Mouse (Mus musculus) megakaryocyte, adult 5-6 weeks (primary cell): ENCODE measurements around the gene Slc38a6. TPM values are rescaled to one million over a fixed set of nuclear protein-coding genes. Genes with fewer than 3 reads are reported as not detected.

ENCODE experiments used
- ATAC-seq: 2 replicates; pipeline ENCODE4 v1.8.0; 2016; ENCODE audit warnings: mild to moderate bottlenecking, inconsistent platforms; ENCODE audit not compliant: poor library complexity, severe bottlenecking
- total RNA-seq, 2 experiments: library from RNA; stranded (forward) in 1 of 2; stranded (reverse) in 1 of 2; fragments of 153-499, 151-499 nt in 1 of 2; fragments of 221-1000, 200-1000 nt in 1 of 2; gene quantifications; 2 replicates each; pipeline versions ENCODE4 v1.2.3 to v1.2.4; 2015 to 2017

The Slc38a6 gene
- total RNA-seq, 2 experiments from 2014 or later = 5.0 to 9.0 TPM

DNA sequence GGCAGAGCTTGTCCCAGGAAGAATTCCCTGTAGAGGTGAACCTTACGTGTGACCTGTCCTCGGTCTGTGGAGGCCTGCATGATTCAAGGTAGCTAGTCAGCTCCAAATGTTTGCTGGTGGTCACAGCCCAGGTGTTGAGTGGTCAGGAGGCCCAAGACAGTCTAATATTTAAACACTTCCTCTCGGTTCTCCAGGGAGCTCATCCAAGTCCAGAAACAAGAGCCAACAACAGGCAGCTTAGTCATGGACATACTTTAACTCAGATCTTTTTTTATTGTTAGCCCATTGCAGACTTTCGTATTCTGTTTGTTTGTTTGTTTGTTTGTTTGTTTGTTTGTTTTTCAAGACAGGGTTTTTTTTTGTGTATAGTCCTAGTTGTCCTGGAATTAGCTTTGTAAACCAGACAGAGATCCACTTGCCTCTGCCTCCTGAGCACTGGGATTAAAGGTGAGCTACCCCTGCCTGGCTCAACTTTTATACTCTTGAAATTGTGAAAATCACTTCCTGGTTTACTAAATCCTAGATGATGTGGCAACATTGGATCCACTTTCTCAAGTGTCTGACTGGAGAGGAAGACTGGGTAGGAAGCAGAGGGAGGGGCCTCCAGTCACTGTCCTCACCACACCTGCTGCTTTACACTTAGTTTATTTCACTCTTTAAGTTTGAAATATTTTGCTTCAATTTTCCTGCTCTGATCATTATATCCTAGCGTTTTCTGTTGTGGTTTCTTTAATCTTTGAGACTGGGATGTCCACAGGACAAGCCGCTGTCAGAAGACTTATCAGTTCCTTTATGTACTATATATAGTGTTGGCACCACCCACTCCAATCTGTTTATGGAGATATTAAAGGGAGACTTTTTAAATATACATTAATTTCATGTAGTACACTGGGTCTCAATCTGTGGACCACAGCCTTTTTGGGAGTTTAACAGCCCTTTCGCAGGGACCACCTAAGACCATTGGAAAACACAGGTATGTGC lies 31.4 kb downstream of the Slc38a6 start:
- ATAC-seq = peak; percentile 88

DNA sequence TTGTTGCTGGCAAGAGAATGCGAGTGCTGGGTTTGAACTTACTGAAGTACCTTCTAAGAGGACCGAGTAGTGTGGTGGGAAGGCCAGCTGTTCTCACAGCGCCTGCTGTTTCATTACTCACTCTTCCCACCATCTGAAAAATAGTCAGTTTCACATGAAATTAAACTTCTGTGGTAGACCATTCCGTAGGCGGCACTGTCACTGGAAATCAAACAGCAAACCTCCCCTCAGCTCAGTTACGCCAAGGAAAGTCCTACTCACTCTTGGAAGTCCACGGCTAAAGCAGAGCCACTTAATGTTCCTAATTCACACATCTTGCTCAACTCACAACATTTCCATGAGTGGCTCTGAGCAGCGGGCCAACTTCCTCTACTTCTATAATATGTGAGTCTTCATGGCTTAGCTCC lies 37.6 kb downstream of the Slc38a6 start:
- ATAC-seq = peak; percentile 79

DNA sequence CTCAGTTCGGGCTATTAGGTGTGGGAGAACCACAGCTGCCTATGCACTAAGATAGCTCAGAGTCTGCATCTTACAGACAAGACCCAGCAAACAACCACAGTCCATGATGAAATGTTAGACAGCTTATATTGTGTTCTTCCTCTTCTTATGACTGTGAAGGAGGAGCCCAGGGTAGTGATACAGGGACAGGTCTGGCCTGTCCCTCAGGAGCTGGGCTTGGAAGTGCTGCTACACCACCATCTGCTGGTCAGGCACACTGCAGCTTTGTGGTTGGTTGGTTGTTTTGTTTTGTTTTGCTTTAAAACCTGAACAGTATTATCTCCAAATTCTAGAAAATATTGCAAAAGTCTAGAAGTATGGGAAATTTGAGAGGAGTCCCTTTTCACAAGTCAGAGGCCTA lies 38.2 kb downstream of the Slc38a6 start:
- ATAC-seq = peak; percentile 83

DNA sequence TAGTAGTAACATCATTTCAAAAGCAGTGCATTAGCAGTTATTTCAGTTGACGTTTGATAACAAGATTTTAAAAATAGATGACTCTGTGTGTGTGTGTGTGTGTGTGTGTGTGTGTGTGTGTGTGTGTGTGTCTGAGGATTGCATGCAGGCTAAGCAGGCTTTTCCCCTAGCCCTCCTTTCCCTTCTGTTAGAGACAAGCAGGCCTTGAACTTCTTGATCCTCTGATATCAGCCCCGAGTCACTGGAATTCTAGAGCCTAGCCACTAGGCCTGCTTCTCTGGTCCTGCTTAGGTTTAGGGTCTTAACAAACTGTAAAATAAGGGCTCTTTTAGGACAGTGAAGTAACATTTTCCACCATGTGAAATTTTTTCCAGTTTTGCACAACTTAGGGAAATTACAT lies 38.6 kb downstream of the Slc38a6 start:
- ATAC-seq = no peak

DNA sequence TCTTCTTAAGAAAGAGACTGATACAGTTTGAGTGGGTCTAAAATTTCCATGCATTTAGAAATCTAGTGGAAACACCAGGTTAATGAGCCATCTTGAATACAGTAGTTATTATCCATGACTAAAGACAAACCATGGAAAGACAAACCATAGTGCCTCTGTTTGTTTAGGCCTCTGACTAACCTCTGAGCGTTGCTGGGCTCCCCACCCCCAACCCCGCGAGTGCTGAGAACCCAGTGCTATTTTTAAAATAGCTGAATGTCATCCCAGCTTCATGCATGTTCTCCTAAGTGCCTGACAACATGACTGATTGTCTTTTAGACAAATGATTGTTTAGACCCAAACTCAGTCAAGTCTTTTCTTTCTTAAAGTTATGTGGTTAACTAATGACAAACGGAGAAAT lies 39.0 kb downstream of the Slc38a6 start:
- ATAC-seq = no peak

DNA sequence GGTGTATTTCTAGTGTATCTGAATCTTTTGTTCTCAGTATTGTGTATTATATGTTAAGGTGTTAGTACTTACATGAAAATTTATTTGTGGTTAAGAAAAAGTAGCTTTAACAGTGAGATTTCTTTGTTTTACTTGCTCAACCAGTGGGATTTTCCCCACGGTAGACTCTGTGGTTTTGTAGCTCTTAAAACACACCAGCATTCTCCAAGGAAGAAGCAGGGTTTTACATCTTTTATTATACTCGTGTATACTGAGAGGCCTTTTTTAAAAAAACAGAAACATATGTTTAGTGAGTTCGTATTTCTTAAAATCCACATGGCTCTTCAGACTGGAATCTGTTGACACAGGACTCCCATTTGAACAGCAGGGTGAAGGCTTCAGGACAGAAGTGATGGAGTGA lies 40.8 kb downstream of the Slc38a6 start:
- no peak for ATAC-seq

DNA sequence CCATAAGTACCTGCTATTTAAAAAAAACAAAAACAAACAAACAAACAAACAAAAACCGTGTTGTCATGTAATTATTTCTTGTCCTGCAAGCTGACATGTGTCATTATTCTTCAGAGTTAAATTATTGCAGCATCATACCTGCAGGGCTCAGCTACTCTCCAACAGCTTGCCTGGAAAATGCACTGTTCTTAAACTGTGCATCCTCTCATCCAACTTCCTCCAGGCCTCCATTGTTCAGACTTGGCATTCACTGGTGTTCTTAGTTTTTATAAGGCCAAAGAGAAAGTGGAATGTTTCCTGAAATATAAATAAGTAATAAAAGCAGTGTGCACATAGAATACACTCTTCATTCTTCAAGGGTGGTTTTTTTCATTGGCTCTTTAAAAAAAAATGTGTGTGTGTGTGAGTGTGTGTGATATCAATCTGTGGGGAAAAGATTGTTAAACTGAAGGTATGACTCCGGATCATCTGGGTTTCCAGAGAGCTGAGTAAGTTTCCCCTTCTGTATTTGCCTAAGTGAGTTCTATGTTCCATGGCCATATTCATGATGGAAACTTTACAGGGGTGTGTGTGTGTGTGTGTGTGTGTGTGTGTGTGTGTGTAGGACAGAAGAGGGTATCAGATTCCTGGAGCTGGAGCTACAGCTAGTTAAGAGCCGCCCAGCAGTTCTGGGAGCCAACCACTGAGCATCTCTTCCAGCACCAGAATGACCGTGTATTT lies 42.0 kb downstream of the Slc38a6 start:
- ATAC-seq = no peak

DNA sequence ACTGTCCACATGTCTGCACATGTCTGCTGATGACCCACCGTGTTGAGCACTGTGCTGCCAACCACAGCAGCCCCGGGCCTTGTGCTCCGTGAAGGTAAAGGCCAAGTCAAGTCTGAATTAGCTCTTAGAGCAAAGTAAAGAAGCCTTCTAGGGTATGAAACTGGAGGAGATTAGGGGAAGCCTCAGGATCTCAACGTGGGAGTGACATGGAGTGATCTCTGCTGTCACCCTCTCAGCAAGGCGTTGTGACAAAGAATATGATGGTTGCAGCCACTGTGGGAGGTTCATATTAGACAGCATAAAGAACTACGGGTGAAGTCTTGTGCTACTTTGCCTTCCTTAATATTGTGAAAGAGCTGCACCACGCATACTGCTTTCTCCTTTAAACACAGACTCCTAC lies 43.7 kb downstream of the Slc38a6 start:
- no peak for ATAC-seq

DNA sequence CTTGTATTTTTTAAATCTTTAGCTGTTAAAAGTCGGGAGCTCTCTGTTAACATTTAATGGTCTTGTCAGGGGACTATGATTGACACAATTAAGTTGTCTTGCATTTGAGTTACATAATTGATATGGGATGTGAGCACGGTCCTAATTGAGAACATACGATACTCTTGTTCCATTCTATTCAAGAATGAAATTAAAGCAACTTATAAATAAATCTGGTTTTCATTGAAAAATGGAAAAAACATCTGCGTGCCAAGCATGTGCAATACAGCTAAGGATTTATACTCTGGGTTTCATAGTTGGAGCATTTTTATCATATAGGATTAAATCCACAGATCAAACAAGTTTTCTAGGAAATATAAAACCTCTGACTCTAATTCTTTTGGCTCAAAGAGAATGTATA lies 46.1 kb downstream of the Slc38a6 start:
- ATAC-seq = no peak

DNA sequence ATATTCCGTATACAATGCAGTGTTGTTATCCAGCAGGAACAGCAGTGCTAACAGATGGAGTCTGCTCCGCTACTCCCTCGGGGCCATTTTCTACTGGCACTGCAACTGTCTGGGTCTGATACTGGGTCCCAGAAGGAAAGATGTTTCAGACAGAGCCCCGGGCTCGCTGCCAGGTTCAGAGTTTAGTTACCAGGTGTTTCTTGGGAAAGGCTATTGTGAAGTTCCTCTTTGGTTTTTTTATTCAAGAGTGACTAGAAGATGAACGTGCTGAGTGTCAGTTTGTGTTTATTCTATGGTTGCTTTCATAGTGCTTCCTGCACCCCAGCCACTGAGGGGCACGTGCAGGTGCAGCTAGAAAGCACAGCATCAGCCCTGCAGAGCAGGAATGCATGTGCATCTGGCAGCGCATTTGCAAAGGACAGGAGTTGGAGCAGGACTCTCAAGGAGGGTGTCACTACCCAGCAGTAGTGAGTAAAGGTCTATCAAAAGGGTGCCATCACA lies 47.5 kb downstream of the Slc38a6 start:
- ATAC-seq = no peak

DNA sequence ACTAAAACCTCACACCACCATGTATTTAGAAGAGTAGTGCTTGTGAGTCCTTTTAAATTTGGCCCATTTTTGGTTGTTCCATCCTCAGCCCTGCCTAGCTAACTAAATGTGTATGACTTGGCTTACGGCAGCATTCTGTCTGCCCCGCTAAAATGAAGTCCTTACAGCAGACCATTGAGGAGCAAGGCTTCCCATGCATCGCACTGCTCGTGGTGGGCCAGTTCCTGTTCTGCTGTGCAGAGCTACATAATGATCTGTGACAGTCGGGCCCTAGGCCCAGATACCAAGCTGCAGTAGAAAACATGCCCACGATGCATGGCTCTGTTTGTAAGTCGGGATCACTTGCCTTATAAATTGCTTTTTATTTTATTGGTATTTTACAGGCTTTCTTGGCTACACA lies 50.5 kb downstream of the Slc38a6 start:
- ATAC-seq = no peak

DNA sequence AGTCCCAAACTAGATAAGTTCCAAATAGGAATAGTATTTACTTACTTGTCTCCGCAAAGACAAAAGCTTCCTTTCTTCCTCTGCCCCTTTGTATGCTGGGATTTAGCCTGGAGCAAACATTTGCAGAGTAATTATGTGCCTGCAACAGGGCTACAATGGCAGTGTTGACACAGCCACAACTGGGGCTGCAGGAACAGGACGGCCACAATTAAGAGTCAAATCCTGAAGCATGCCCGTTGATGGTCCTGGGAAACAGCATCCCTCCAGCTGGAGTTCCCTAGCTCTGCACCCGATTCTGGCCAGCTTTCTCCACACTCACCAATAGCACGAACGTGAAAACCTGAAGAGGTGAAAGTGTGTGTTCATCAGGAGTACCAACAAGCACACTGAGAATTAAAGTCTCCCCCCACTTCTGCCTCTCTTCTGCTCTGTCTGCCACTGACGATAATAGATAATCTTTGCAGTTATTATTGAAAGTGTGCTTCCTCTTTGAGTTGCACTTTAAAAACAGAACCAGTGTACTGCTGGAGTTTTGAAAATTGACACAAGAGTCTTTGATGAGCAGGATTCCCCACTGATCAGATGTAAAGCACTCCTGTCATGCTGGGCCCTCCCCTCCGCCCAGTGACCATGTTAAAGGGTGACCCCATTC lies 54.2 kb downstream of the Slc38a6 start:
- no peak for ATAC-seq

DNA sequence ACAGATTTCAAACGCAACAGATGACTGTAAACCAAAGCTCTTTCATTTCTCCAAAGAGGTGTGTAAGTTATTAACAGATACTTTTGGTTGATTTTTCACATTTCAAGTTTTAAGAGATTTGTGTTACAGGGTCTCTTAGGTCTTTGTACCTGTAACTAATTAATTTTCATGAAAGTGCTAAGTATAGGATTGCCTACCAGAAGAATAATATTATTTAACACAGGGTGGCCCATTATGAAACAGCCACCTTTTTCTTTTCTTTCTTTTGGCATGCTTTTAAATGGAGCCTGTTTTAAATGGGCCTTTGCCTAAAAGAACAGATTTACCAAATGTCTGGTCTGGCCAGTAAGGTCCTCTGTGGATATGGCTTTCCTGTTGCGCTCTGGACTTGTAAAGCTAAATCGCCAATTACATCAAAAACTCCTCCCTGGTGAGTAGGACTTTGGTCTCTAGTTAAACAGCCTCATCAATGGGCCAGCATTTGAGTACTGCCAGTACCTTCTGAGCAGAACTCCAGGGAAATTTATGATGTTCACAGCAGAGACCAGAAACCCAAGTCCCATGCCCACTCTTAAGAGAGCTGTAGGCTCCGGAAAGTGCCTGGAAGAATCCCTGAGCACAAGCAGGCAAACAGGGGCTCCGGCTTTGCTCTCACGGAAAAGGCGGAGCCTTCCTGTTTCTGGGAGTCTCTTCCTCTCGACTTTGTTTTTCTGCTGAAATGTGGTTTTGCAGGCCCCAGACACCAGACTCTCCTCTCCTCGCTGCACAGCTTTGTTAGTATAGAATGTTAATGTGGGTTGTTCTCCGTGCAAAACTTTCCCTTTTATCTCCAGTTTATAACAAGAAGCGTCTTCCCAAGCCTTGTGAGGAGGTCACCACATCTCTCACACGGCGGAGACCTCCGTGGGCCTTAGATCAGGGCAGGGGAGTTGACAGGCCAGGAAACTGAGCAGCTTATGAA lies 55.4 kb downstream of the Slc38a6 start:
- peak; percentile 43; the same call in 1 of the 2 replicates for ATAC-seq

DNA sequence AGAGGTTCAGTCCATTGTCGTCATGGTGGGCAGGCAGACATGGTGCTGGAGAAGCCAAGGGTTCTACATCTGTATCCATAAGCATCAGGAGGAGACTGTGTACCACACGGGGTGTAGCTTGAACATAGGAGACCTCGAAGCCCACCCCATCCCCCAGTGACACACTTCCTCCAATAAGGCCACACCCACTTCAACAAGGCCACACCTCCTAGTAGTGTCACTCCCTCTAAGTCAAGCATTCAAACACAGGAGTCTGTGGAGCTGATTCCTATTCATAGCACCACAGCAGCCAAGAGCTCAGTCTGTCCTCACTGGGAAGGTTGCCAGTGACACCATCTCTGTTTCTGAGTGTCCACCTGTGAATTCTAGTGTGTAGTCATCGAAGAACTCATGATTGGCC lies 57.7 kb downstream of the Slc38a6 start:
- no peak for ATAC-seq

DNA sequence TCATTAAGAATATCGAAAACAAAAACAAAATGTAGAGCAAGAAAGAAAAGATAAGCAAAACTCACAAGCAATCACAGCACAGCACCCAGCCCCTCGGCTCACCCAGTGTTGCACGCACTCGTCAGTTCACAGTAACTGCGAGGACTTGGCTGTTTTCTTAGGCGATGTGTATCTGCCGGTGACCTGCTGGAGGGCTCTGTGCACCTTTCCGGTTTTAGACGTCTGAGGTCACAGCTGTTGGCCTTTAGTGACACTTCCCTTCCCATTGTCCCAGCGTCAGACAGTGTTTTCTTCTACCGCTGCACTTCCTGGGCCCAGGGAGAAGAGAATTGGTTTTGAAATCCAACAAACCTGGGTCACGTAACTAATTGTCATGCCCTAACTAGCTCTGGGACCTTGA lies 58.6 kb downstream of the Slc38a6 start:
- no peak for ATAC-seq

DNA sequence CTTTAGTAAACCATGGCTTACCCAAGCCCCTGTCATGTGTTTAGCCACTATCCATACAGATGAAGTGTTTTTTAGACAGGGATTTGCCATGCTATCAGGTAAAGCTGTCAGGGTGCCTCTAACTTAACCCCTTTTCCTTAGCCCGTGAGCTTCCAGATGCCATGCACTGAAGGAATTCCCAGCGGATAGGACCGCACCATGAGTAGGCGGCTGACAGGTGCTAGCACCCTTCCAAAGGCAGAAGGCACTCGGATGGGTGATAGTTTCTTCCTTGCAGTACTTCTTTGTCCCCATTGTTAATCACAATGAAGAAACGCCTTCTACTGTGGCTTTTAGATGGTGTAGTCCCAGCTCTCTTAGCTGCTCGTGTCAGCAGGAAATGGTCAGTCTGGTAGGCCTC lies 60.6 kb downstream of the Slc38a6 start:
- no peak for ATAC-seq

DNA sequence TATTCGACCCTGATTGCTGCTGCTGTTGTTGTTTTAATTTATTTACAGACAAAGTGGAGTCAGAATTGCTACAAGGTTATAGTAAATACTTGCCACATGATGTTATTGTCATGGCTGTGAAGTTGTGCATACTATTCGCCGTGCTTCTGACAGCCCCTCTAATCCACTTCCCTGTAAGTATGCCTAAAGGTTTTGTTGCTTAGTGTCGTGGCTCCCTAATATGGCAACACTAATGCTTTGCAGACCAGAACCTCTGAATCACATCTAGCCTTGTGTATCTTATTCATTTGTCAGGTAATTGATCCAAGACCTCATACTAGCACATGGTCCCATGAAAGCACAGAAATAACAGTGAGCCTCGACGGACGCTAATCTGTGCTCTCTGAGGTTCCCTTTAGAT lies 63.9 kb downstream of the Slc38a6 start:
- no peak for ATAC-seq

DNA sequence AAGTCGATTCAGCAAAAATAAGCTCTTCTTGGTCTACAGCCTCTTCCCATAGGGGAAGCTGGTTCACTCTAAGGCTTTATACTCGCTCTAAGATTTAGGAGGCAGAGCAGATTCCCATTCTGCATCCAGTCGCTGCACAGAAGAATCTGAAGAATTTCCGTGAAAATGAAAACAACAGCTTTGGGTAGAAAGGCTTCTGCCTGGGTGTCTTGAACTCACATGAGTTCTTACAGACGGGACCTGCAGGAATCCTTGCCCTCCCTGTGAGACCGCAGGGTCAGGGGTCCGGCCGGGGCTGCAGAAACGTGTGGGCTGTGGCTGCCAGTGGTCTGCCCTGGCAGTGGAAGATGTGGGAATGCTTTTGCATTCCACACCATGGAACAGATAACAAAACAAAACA lies 64.4 kb downstream of the Slc38a6 start:
- no peak for ATAC-seq

DNA sequence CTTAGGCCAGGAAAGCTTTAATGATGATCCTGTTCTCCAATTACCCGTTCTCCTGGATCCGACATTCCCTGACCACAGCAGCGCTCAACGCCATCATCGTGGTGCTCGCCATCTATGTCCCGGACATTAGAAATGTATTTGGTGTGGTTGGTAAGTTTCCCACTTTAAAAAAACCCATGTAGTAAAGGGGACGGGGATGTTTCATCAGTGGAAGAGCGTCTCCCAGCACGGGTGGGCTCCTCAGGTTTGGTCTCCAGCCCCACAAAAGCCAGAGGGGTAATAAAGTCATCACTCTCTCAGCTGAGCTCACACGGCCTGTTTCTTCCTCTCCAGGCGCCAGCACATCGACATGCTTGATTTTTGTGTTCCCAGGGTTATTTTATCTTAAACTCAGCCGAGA lies 65.2 kb downstream of the Slc38a6 start:
- no peak for ATAC-seq

DNA sequence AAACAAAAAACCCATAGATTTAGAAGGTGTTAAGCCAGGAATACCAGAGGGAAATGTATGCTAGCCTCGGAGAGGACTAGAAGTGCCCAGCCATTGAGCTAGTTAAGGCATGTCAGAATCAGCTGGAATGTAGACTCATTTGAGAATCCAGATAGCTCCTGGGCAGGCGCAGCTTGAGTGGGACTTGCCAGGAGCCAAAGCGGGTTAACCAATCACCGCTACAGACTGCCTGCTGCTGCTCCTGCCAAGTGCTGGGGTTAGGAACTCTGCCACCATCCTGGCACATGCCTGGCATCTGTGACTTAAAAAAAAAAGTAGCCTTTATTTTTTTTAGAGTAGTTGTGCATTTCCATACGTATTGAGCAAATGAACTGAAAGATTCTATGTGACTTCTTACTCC lies 66.8 kb downstream of the Slc38a6 start:
- ATAC-seq = no peak
